Mouse (Mus musculus) neural tube, embryonic 12.5 days (tissue): ENCODE measurements around the gene A2ml1. TPM values are rescaled to one million over a fixed set of nuclear protein-coding genes. Genes with fewer than 3 reads are reported as not detected.
"Not testable (repeated sequence)": the region's sequence is repeated elsewhere in the genome, so short reads cannot be mapped to it uniquely, and the experiment has no call there.

ENCODE experiments used
- ATAC-seq: fragments of 200-750 bp; cut with Nextera tagmentation; 2 replicates; pipeline ENCODE4 v1.8.0; 2017; ENCODE audit warnings: low read depth, mild to moderate bottlenecking, moderate TSS enrichment, moderate library complexity; ENCODE audit not compliant: low FRiP score
- H3K27ac ChIP-seq: fragments of 300-500 bp; sonication (generic); 2 replicates; pipeline ENCODE4 v1.5.1; 2016
- H3K27me3 ChIP-seq: fragments of 300-500 bp; sonication (generic); replicated peaks from 2 replicates; pipeline ENCODE4 v1.6.1; 2016; ENCODE audit warnings: mild to moderate bottlenecking
- H3K36me3 ChIP-seq: fragments of 300-500 bp; sonication (generic); 2 replicates; pipeline ENCODE4 v1.6.1; 2016; ENCODE audit warnings: mild to moderate bottlenecking
- H3K4me1 ChIP-seq: fragments of 300-500 bp; sonication (generic); 2 replicates; pipeline ENCODE4 v1.6.1; 2016
- H3K4me2 ChIP-seq: fragments of 300-500 bp; sonication (generic); replicated peaks from 2 replicates; pipeline ENCODE4 v1.6.1; 2016; ENCODE audit warnings: mild to moderate bottlenecking
- H3K4me3 ChIP-seq: fragments of 300-500 bp; sonication (generic); 2 replicates; pipeline ENCODE4 v1.5.1; 2016
- H3K9ac ChIP-seq: fragments of 300-500 bp; sonication (generic); 2 replicates; pipeline ENCODE4 v1.6.1; 2016; ENCODE audit warnings: mild to moderate bottlenecking
- H3K9me3 ChIP-seq: fragments of 300-500 bp; sonication (generic); 2 replicates; pipeline ENCODE4 v1.6.1; 2016; ENCODE audit warnings: mild to moderate bottlenecking
- WGBS: fragments of 180-500 bp; shearing (Covaris S2); methylation state at CpG from one replicate; pipeline ENCODE4 v1.1.7; 2016; 5-methylcytosine and 5-hydroxymethylcytosine counted together
- polyA plus RNA-seq: library from polyadenylated mRNA; unstranded; fragments of >200 nt; fragmentation: Nextera tagmentation; extraction: Ambion mirVana; gene quantifications from 2 replicates; pipeline ENCODE4 v1.2.1, GENCODE M21; 2016

A2ml1 gene
- polyA plus RNA-seq, result not detected in 2 replicates

GRCm38 (mm10) chr6:128581508-128581907 lies at the start of gene A2ml1:
Gene A2ml1 (minus strand): TSS chr6:128581608.
- Histone ChIP-seq H3K4me2 (no peak within 1 kb of the TSS), H3K27ac (no peak within 1 kb of the TSS), H3K4me3 (no peak within 1 kb of the TSS), H3K4me1 (no peaks in the 10 kb centered on the region), H3K9ac (no peak within 1 kb of the TSS), H3K9me3 (no peaks in the 10 kb centered on the region), H3K36me3 (no peaks in the 10 kb centered on the region), H3K27me3 (no peaks in the 10 kb centered on the region)
- ATAC-seq, result no peak
- WGBS, result 76% methylated on average over 11 of the region's 11 CpGs

GRCm38 (mm10) chr6:128629771-128630739 lies 48.6 kb upstream of the A2ml1 start:
- not testable (repeated sequence) for H3K27me3 ChIP-seq, H3K27ac ChIP-seq, H3K4me2 ChIP-seq, H3K4me3 ChIP-seq, H3K4me1 ChIP-seq, H3K9ac ChIP-seq, H3K9me3 ChIP-seq, H3K36me3 ChIP-seq
- WGBS, result 56% methylated on average over 13 of the region's 13 CpGs
- ATAC-seq, result peak; percentile 90

- H3K4me1 ChIP-seq, ATAC-seq, H3K9me3 ChIP-seq, H3K4me3 ChIP-seq, H3K27me3 ChIP-seq, H3K4me2 ChIP-seq, H3K27ac ChIP-seq, H3K36me3 ChIP-seq, H3K9ac ChIP-seq: not testable (repeated sequence)
- 91% methylated on average over 6 of the region's 6 CpGs for WGBS
Observed at GRCm38 (mm10) chr6:128625246-128625645, 43.8 kb upstream of the A2ml1 start.

GRCm38 (mm10) chr6:128624425-128624824 lies 43.0 kb upstream of the A2ml1 start:
- WGBS, result 90% methylated on average over 4 of the region's 4 CpGs
- no peaks in the 10 kb centered on the region for H3K9me3 ChIP-seq
- no peak overlapping the region for H3K27ac ChIP-seq
- no peak overlapping the region for H3K9ac ChIP-seq
- H3K27me3 ChIP-seq, result no peaks in the 10 kb centered on the region
- ATAC-seq, result no peak
- no peak overlapping the region for H3K4me2 ChIP-seq
- H3K36me3 ChIP-seq, result no peaks in the 10 kb centered on the region
- no peaks in the 10 kb centered on the region for H3K4me1 ChIP-seq
- H3K4me3 ChIP-seq, result no peak overlapping the region

- not testable (repeated sequence) for H3K4me2 ChIP-seq, H3K27me3 ChIP-seq, H3K27ac ChIP-seq, H3K36me3 ChIP-seq, H3K4me1 ChIP-seq, H3K4me3 ChIP-seq, H3K9ac ChIP-seq, ATAC-seq, H3K9me3 ChIP-seq
- 96% methylated on average over 5 of the region's 5 CpGs for WGBS
Observed at GRCm38 (mm10) chr6:128623433-128623832, 42.0 kb upstream of the A2ml1 start, which contains the start of gene Klrb1a. Gene Klrb1a (minus strand): TSS chr6:128623533.

GRCm38 (mm10) chr6:128622733-128623132 lies 41.3 kb upstream of the A2ml1 start:
- H3K4me1 ChIP-seq, result no peaks in the 10 kb centered on the region
- H3K36me3 ChIP-seq, result no peaks in the 10 kb centered on the region
- no peak overlapping the region for H3K4me3 ChIP-seq
- no peak overlapping the region for H3K4me2 ChIP-seq
- H3K9me3 ChIP-seq, result no peaks in the 10 kb centered on the region
- H3K27me3 ChIP-seq, result no peaks in the 10 kb centered on the region
- no peak overlapping the region for H3K9ac ChIP-seq
- 65% methylated on average over 2 of the region's 2 CpGs for WGBS
- ATAC-seq, result no peak
- no peak overlapping the region for H3K27ac ChIP-seq

- no peak for ATAC-seq
- H3K9me3 ChIP-seq, result no peaks in the 10 kb centered on the region
- no peak overlapping the region for H3K4me3 ChIP-seq
- no peak overlapping the region for H3K27ac ChIP-seq
- no peak overlapping the region for H3K4me2 ChIP-seq
- H3K9ac ChIP-seq, result no peak overlapping the region
- no peaks in the 10 kb centered on the region for H3K4me1 ChIP-seq
- no peaks in the 10 kb centered on the region for H3K27me3 ChIP-seq
- WGBS, result 70% methylated on average over 9 of the region's 9 CpGs
- no peaks in the 10 kb centered on the region for H3K36me3 ChIP-seq
Observed at GRCm38 (mm10) chr6:128606350-128606749, 24.9 kb upstream of the A2ml1 start.

- no peak overlapping the region for H3K9ac ChIP-seq
Observed at GRCm38 (mm10) chr6:128604512-128604911, 23.1 kb upstream of the A2ml1 start.

GRCm38 (mm10) chr6:128602463-128603201 lies 21.2 kb upstream of the A2ml1 start:
- Histone ChIP-seq H3K4me3 (no peak overlapping the region), H3K27ac (no peak overlapping the region), H3K9ac (no peak overlapping the region), H3K27me3 (no peaks in the 10 kb centered on the region), H3K36me3 (no peaks in the 10 kb centered on the region), H3K4me2 (peak overlapping the region; percentile 22; the same call in 1 of the 2 replicates), H3K9me3 (no peaks in the 10 kb centered on the region), H3K4me1 (no peaks in the 10 kb centered on the region)
- peak; percentile 48 for ATAC-seq
- WGBS, result 45% methylated on average over 10 of the region's 10 CpGs

More at GRCm38 (mm10) chr6:128604512-128604911, 23.1 kb upstream of the A2ml1 start:
- ATAC-seq, result no peak
- H3K27ac ChIP-seq, result no peak overlapping the region
- 38% methylated on average over 5 of the region's 5 CpGs for WGBS
- H3K36me3 ChIP-seq, result no peaks in the 10 kb centered on the region
- no peaks in the 10 kb centered on the region for H3K27me3 ChIP-seq
- H3K4me1 ChIP-seq, result no peaks in the 10 kb centered on the region
- no peak overlapping the region for H3K4me3 ChIP-seq
- no peak overlapping the region for H3K4me2 ChIP-seq
- no peaks in the 10 kb centered on the region for H3K9me3 ChIP-seq

- 40% methylated on average over 3 of the region's 3 CpGs for WGBS
- peak overlapping the region; percentile 22; the same call in 1 of the 2 replicates for H3K4me2 ChIP-seq
- no peaks in the 10 kb centered on the region for H3K27me3 ChIP-seq
- no peaks in the 10 kb centered on the region for H3K9me3 ChIP-seq
- H3K36me3 ChIP-seq, result no peaks in the 10 kb centered on the region
- H3K27ac ChIP-seq, result no peak overlapping the region
- H3K4me3 ChIP-seq, result no peak overlapping the region
- ATAC-seq, result peak; percentile 26
- no peak overlapping the region for H3K9ac ChIP-seq
- H3K4me1 ChIP-seq, result peaks cover 3% of the 10 kb centered on the region; the same call in 1 of the 2 replicates
Observed at GRCm38 (mm10) chr6:128602026-128602425, 20.6 kb upstream of the A2ml1 start.

- Histone ChIP-seq H3K4me3 (no peak overlapping the region), H3K27me3 (no peaks in the 10 kb centered on the region), H3K9ac (no peak overlapping the region), H3K9me3 (no peaks in the 10 kb centered on the region), H3K27ac (no peak overlapping the region), H3K36me3 (no peaks in the 10 kb centered on the region), H3K4me2 (no peak overlapping the region), H3K4me1 (peaks cover 3% of the 10 kb centered on the region; the same call in 1 of the 2 replicates)
- no peak for ATAC-seq
- 68% methylated on average over 4 of the region's 4 CpGs for WGBS
Observed at GRCm38 (mm10) chr6:128599555-128599954, 18.1 kb upstream of the A2ml1 start.
